Mouse (Mus musculus): ENCODE measurements around the gene Pdxdc1. TPM values are rescaled to one million over a fixed set of nuclear protein-coding genes. Genes with fewer than 3 reads are reported as not detected.

Gene Pdxdc1
- polyA plus RNA-seq (2017; shearing (Covaris generic)): 57.3 TPM

GRCm38 (mm10) chr16:13902888-13903483 is at the start of gene Pdxdc1, which contains the start of gene Mpv17l:
TSS of gene Pdxdc1 (minus strand) at chr16:13903131.
TSS of gene Mpv17l (plus strand) at chr16:13903161.

GRCm38 (mm10) chr16:13818560-13819393 is 84.2 kb downstream of the Pdxdc1 start, which contains the start of gene Ntan1:
TSS of gene Ntan1 (plus strand) at chr16:13818845.

Other genes with a start within 250 kb of the Pdxdc1 start
- gene Parn, start 235.0 kb downstream of the Pdxdc1 start, polyA plus RNA-seq (2017; shearing (Covaris generic)): 57.3 TPM
- gene Bfar, start 231.3 kb downstream of the Pdxdc1 start, polyA plus RNA-seq (2017; shearing (Covaris generic)): 56.4 TPM
- 8.3 TPM for gene 3110001I22Rik, start 231.2 kb downstream of the Pdxdc1 start, polyA plus RNA-seq (2017; shearing (Covaris generic))
- 0.56 TPM for gene Pla2g10, start 172.1 kb downstream of the Pdxdc1 start, polyA plus RNA-seq (2017; shearing (Covaris generic))
- 39.5 TPM for gene Rrn3, start 122.4 kb downstream of the Pdxdc1 start, polyA plus RNA-seq (2017; shearing (Covaris generic))
- 179 TPM for gene Ntan1, start 84.3 kb downstream of the Pdxdc1 start, polyA plus RNA-seq (2017; shearing (Covaris generic))
- 0.50 TPM for gene Mpv17l, start within 50 bp of the Pdxdc1 start, polyA plus RNA-seq (2017; shearing (Covaris generic))
- 0.14 TPM for gene 2900011O08Rik, start 83.5 kb upstream of the Pdxdc1 start, polyA plus RNA-seq (2017; shearing (Covaris generic))
- 0.31 TPM for gene Ifitm7, start 83.8 kb upstream of the Pdxdc1 start, polyA plus RNA-seq (2017; shearing (Covaris generic))

Data from CD4-positive, CD25-positive, alpha-beta regulatory T cell (primary cell).